Mouse (Mus musculus) liver, embryonic 16.5 days (tissue): Measurements from ENCODE around the gene AC109138.7. TPM values are rescaled to one million over a fixed set of nuclear protein-coding genes. Genes with fewer than 3 reads are reported as not detected.

ENCODE experiments used
- ATAC-seq: fragments of 200-750 bp; cut with Nextera tagmentation; 2 replicates; pipeline ENCODE4 v1.8.0; 2017; ENCODE audit warnings: low read depth, mild to moderate bottlenecking, moderate number of reproducible peaks, moderate library complexity
- H3K27ac ChIP-seq: fragments of 300-500 bp; sonication (generic); 2 replicates; pipeline ENCODE4 v1.5.1; 2014; ENCODE audit warnings: mild to moderate bottlenecking, low read length
- H3K27me3 ChIP-seq: fragments of 300-500 bp; sonication (generic); 2 replicates; pipeline ENCODE4 v1.6.1; 2014; ENCODE audit warnings: low read depth, low read length, mixed read lengths; ENCODE audit not compliant: control insufficient read depth, insufficient read depth
- H3K36me3 ChIP-seq: fragments of 300-500 bp; sonication (generic); 2 replicates; pipeline ENCODE4 v1.6.1; 2014; ENCODE audit warnings: mild to moderate bottlenecking; ENCODE audit not compliant: control insufficient read depth, insufficient read depth
- H3K4me1 ChIP-seq: fragments of 300-500 bp; sonication (generic); 2 replicates; pipeline ENCODE4 v1.6.1; 2014; ENCODE audit warnings: low read depth, low read length, mixed read lengths; ENCODE audit not compliant: control insufficient read depth
- H3K4me2 ChIP-seq: fragments of 300-500 bp; sonication (generic); 2 replicates; pipeline ENCODE4 v1.6.1; 2014; ENCODE audit warnings: low read depth, low read length, mixed read lengths
- H3K4me3 ChIP-seq: fragments of 300-500 bp; sonication (generic); 2 replicates; pipeline ENCODE4 v1.5.1; 2014; ENCODE audit warnings: low read depth, mild to moderate bottlenecking, low read length
- H3K9ac ChIP-seq: fragments of 300-500 bp; sonication (generic); 2 replicates; pipeline ENCODE4 v1.6.1; 2014; ENCODE audit warnings: low read depth, low read length
- H3K9me3 ChIP-seq: fragments of 300-500 bp; sonication (generic); replicated peaks from 2 replicates; pipeline ENCODE4 v1.6.1; 2016; ENCODE audit warnings: low read length; ENCODE audit not compliant: control insufficient read depth
- WGBS: fragments of 180-500 bp; shearing (Covaris S2); extraction: QIAGEN DNeasy Blood & Tissue Kit; methylation state at CpG from one replicate; pipeline ENCODE4 v1.1.7; 2014; ENCODE audit not compliant: insufficient replicate concordance; 5-methylcytosine and 5-hydroxymethylcytosine counted together
- polyA plus RNA-seq: library from polyadenylated mRNA; unstranded; fragments of >200 nt; fragmentation: Nextera tagmentation; extraction: Ambion mirVana; gene quantifications from 2 replicates; pipeline ENCODE4 v1.2.1, GENCODE M21; 2015

Gene AC109138.7
- polyA plus RNA-seq, 1 experiment from 2014 or later: not detected

DNA sequence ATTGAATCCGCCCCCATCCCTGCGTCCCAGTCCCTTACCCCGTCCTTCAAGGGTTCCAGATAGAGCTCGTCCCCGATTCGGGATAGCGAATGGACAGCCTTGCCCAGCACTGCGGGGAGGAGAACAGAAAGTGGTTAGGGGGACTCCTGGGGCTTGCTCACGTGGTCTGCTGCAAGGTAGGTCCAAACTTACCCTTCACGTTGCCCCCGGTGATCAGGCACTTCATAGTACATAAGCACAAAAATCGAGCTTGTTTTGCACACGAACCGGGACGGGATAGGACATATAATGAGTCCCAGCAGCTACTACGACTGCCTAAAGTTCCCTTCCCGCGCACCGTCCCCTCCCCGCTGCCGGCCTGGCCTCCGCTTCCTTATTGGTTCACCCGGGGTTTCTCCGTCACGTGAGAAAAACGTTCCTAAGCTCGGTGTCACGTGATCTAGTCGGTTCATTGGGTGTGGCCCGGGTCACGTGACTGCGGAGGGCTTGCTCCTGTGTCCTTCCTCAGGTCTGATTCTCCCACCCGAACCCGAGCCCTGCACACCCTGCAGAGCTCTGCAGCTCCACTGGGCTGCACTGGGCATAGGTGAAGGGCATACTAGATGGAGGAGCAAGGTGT, 12.8 kb upstream of the AC109138.7 start, which contains the start of gene Rad9a:
Rad9a (minus strand) TSS at position 372 of the 619 bp plus-strand sequence.
- H3K27me3 ChIP-seq: peaks cover 8% of the 10 kb centered on the region
- H3K4me3 ChIP-seq: peak within 1 kb of the TSS; percentile 75
- no peaks in the 10 kb centered on the region for H3K9me3 ChIP-seq
- under 1% methylated on average over 34 of the region's 34 CpGs for WGBS
- peak within 1 kb of the TSS; percentile 74 for H3K27ac ChIP-seq
- peak within 1 kb of the TSS; percentile 99 for H3K4me2 ChIP-seq
- H3K9ac ChIP-seq: peak within 1 kb of the TSS; percentile 76
- peak; percentile 84 for ATAC-seq
- H3K36me3 ChIP-seq: peaks cover 9% of the 10 kb centered on the region; the same call in 1 of the 2 replicates
- peaks cover 32% of the 10 kb centered on the region for H3K4me1 ChIP-seq

DNA sequence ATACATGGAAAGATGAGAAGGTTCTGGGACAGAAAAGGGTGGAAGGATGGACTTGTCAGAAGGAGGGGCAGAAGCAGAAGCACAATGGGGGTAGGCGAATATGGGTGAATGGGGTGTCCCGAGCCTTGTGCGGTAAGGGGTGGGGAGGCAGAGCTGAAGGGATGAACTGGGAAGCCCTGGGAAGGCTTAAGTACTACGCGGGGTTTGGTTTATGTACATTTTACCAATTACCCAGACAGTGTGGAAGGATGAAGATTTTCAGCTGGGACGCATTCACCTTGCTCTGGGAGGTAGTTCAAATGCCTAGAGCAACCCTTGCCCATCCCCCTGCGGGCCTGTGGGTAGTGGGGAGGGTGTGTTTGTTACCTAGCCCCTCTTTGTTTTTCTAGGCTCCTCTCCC, 12.0 kb upstream of the AC109138.7 start:
- H3K9ac ChIP-seq: peak overlapping the region; percentile 76; the same call in 1 of the 2 replicates

DNA sequence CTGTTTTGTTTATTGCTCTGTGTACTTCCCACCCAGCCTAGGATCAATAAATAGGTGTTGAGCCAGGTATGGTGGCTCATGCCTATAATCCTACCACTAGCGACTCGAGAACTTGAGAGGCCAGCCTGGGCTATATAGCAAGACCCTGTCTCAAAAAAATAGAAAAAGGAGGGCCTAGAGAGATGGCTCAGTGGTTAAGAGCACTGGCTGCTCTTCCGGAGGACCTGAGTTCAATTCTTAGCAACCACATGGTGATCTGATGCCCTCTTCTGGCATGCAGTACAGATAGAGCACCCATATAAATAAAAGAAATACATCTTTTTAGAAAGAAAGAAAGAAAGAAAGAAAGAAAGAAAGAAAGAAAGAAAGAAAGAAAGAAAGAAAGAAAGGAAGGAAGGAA, 11.0 kb upstream of the AC109138.7 start:
- no peak overlapping the region for H3K4me2 ChIP-seq
- ATAC-seq: no peak
- H3K36me3 ChIP-seq: 0 out of 2 replicates have a peak, but pooled peaks cover 2% of the 10 kb centered on the region
- peaks cover 21% of the 10 kb centered on the region for H3K4me1 ChIP-seq
- H3K9me3 ChIP-seq: no peaks in the 10 kb centered on the region
- 37% methylated on average over 3 of the region's 3 CpGs for WGBS
- H3K9ac ChIP-seq: no peak overlapping the region
- H3K27me3 ChIP-seq: peaks cover 8% of the 10 kb centered on the region
- no peak overlapping the region for H3K27ac ChIP-seq
- H3K4me3 ChIP-seq: no peak overlapping the region

More for the DNA sequence above, 12.0 kb upstream of the AC109138.7 start:
- Histone ChIP-seq H3K27ac (peak overlapping the region; percentile 74; the same call in 1 of the 2 replicates), H3K4me3 (peak overlapping the region; percentile 75), H3K4me1 (peaks cover 24% of the 10 kb centered on the region), H3K27me3 (peaks cover 8% of the 10 kb centered on the region), H3K9me3 (no peaks in the 10 kb centered on the region), H3K4me2 (peak overlapping the region; percentile 99), H3K36me3 (0 out of 2 replicates have a peak, but pooled peaks cover 4% of the 10 kb centered on the region)
- WGBS: 41% methylated on average over 7 of the region's 7 CpGs
- ATAC-seq: no peak

- no peaks in the 10 kb centered on the region for H3K9me3 ChIP-seq
- H3K4me1 ChIP-seq: peaks cover 21% of the 10 kb centered on the region
- no peak for ATAC-seq
- WGBS: 22% methylated on average over 13 of the region's 13 CpGs
- H3K27me3 ChIP-seq: peaks cover 8% of the 10 kb centered on the region
- H3K9ac ChIP-seq: no peak overlapping the region
- H3K4me3 ChIP-seq: no peak overlapping the region
- peak overlapping the region; percentile 61 for H3K27ac ChIP-seq
- 0 out of 2 replicates have a peak, but pooled peaks cover 2% of the 10 kb centered on the region for H3K36me3 ChIP-seq
- H3K4me2 ChIP-seq: no peak overlapping the region
Observed at GRCm38 (mm10) chr19:4203604-4204326, 10.4 kb upstream of the AC109138.7 start.

- WGBS: 61% methylated on average over 4 of the region's 4 CpGs
- H3K9me3 ChIP-seq: no peaks in the 10 kb centered on the region
Observed at GRCm38 (mm10) chr19:4204889-4205288, 9.3 kb upstream of the AC109138.7 start.

GRCm38 (mm10) chr19:4206971-4207370, 7.2 kb upstream of the AC109138.7 start:
- Histone ChIP-seq H3K27me3 (peaks cover 21% of the 10 kb centered on the region), H3K4me1 (peaks cover 7% of the 10 kb centered on the region), H3K36me3 (no peaks in the 10 kb centered on the region), H3K27ac (no peak overlapping the region), H3K9me3 (no peaks in the 10 kb centered on the region), H3K4me2 (no peak overlapping the region), H3K9ac (no peak overlapping the region), H3K4me3 (no peak overlapping the region)
- 2% methylated on average over 2 of the region's 2 CpGs for WGBS
- ATAC-seq: peak; percentile 59; the same call in 1 of the 2 replicates

More at GRCm38 (mm10) chr19:4204889-4205288, 9.3 kb upstream of the AC109138.7 start:
- Histone ChIP-seq H3K9ac (no peak overlapping the region), H3K36me3 (no peaks in the 10 kb centered on the region), H3K4me1 (peaks cover 19% of the 10 kb centered on the region), H3K4me2 (no peak overlapping the region), H3K4me3 (no peak overlapping the region), H3K27me3 (peaks cover 8% of the 10 kb centered on the region), H3K27ac (no peak overlapping the region)
- no peak for ATAC-seq

GRCm38 (mm10) chr19:4208563-4208962, 5.6 kb upstream of the AC109138.7 start:
- no peak overlapping the region for H3K4me3 ChIP-seq
- H3K36me3 ChIP-seq: no peaks in the 10 kb centered on the region

DNA sequence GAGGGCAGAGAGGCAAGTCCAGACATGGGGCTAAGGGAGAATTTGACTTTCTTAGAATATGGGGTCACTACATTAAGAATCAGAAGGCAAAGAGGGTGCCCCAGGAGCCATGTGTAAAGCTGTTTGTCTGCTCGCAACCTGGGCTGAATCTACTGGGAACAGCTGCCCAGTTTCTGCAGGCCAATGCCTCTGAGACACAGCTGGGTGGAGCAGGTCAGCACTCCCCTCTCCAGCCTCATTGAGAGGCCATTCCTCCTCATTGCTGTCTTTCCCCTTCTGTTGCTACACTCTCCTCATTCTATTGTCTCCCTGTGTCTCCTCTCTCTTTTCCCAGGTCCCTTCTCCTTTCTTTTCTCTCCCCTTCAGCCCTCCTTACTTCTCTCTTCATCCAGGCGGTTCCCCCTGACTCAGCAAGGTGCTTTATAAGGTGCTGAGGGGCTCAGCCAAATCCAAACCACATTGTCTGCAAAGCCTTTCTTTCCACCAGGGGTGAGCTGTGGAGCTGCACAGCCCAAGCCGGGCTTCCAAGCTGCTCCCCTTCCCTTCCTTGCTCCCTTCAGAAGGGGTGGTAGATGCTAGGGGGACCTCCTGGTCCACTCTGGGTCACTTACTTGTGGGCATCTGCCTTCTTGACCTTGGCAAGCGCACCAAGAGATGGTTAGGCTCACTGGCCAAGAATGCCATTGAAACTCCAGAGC, 2.1 kb upstream of the AC109138.7 start:
- ATAC-seq: no peak
- Histone ChIP-seq H3K27me3 (peaks cover 64% of the 10 kb centered on the region), H3K4me1 (peaks cover 16% of the 10 kb centered on the region), H3K4me2 (no peak overlapping the region), H3K4me3 (no peak overlapping the region), H3K9ac (no peak overlapping the region), H3K36me3 (no peaks in the 10 kb centered on the region), H3K9me3 (no peaks in the 10 kb centered on the region), H3K27ac (no peak overlapping the region)
- WGBS: 37% methylated on average over 4 of the region's 4 CpGs

More at GRCm38 (mm10) chr19:4208563-4208962, 5.6 kb upstream of the AC109138.7 start:
- Histone ChIP-seq H3K27ac (no peak overlapping the region), H3K4me2 (no peak overlapping the region), H3K9ac (no peak overlapping the region), H3K4me1 (peaks cover 6% of the 10 kb centered on the region), H3K27me3 (peaks cover 37% of the 10 kb centered on the region), H3K9me3 (no peaks in the 10 kb centered on the region)
- WGBS: 50% methylated on average over 5 of the region's 5 CpGs
- ATAC-seq: no peak
